Mouse (Mus musculus) A20 (cell line): ENCODE measurements at regions not wholly inside any gene's neighbourhood (a gene's known extent, or its start where the extent isn't known, plus 50 kb on each side); places are given as distances from the start of the nearest gene placed in this dataset.
"Not testable (repeated sequence)": the region's sequence is repeated elsewhere in the genome, so short reads cannot be mapped to it uniquely, and the experiment has no call there.

ENCODE experiments used
- DNase-seq: peaks from one replicate; pipeline ENCODE4 v3.0.0-alpha.2; 2011; ENCODE audit warnings: low read depth, low spot score

GRCm38 (mm10) chr7:63997997-63998396 is 59.3 kb upstream of the Klf13 start:
- DNase-seq = no peak

DNA sequence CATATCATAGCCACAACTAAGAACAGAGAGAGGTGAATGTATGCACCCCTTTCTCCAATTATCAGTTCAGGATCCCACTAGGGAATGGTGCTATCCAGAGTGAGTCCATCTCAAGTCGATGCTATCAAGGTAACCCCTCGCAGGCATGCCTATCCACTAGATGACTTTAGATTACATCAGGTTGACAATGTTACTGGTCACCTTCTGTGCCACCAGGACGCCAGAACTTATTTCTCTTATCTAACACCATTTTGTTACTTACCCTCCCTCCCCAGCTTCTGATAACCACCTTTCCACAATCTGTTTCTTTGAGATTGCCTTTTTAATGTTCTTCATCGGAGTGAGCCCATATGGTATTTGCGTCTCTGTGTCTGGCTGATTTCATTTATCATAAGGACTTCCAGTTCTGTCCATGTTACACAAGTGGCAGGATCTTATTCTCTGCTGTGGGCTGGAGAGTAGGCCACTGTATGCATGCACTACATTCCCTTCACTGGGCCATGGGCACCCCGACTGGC is 57.9 kb upstream of the Klf13 start:
- DNase-seq = no peak

GRCm38 (mm10) chr7:63995255-63995980 is 56.7 kb upstream of the Klf13 start:
- no peak for DNase-seq

DNA sequence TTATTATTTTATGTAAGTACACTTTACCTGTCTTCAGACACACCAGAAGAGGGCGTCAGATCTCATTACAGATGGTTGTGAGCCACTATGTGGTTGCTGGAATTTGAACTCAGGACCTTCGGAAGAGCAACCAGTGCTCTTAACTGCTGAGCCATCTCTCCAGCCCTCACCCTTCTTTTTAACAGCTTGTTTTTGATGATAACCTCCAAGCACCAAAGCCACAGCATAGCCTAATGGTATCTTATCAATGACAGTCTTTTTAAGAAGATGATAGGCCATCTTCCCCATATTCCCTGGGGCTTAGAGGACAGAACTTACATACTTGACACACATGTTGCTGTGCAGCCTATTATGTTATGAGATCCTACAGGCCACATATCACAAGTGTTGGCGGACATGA is 56.1 kb upstream of the Klf13 start:
- not testable (repeated sequence) for DNase-seq

DNA sequence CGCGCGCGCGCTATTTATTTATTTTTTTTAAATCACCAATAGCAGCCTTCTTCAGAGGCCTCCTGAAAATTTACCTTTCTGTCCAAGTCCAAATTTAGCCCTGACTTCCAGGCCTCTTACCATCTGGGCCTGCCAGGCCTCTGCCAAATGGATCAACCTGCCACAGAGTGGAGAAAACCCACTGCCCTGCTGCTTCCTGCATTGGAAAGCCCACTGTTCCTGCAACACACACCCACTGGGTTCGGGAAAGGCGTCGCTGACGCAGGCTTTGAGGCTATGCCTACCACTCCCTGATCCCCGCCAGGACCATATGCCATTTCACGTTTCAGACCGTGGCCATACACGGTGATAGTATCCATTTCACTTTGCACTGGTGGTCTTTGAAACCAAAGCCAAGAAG is 53.4 kb upstream of the Klf13 start:
- DNase-seq = no peak

GRCm38 (mm10) chr7:63991085-63992010 is 52.6 kb upstream of the Klf13 start:
- DNase-seq = no peak

DNA sequence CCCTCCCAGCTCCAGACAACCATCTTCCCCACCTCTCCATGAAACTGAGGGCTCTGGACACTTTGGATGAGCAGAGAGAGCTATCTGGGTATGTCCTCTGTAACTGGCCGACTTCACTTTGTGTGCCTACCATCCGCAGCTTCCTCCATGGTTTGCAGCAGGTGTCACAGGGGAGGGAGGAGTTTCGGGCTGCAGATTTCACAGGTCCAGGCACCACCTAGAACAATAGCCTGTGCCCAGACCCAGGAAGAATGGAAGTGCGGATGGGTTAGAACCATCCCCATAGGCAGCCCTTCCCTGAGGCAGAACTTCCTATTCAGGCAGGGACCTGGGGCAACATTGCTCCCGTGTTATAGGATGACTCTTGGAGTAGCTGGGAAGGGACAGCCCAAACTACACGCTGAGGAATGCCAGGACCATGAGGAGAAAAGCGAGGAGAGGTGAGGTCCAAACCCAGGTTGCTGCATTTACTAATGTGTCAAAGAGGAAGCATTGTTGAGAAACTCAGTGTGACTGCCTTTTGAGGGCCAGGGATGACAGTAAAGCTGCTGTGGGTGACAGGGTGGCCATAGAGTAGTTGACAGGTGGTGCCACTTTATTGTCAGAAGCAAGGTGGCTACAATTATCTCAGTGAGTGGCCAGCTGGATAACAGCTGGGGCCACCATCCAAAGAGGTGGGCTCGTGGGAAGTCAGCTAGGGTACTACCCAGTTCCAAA is 51.8 kb upstream of the Klf13 start:
- DNase-seq = no peak

GRCm38 (mm10) chr7:63989736-63990135 is 51.0 kb upstream of the Klf13 start:
- DNase-seq = no peak
